Comparison of ENCODE assay signal across 1 mouse cellular context in the genomic region with DNA sequence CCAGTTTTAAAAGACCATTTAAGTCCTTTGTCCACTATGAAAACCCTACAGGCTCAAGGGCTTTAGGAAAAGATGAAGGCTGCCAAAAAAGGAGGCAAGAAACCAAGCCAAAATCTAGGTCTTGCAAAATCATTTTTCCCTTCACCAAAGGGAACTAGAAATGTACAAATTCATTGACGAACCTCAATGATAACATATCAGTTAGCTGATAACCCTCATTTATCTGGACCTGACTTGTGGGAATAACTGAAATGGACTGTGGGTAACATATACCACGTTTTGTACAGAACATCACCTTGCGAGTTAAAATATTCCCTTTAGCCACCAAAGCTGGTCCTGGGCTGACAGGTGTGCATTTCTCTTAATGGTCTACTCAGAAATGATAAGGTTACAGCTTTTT.
A peak's percentile ranks its signal among the peaks of the same experiment; 100 is the strongest.
TF ChIP-seq lines count a peak whose summit lies in the region.

No protein-coding gene starts in this region.

TF ChIP-seq in MEL, 35 proteins besides CTCF, POLR2A, EP300 and RAD21:
- TF ChIP-seq TCF12 (IDR thresholded peaks at IDR 0.05; ENCODE audit: low read depth, low read length) (no peak), BHLHE40 (IDR thresholded peaks at IDR 0.05; ENCODE audit: borderline replicate concordance, low read depth, low read length) (no peak), USF2 (IDR thresholded peaks at IDR 0.05; ENCODE audit: borderline replicate concordance in 1 of 2, insufficient read depth in 1 of 2, low read depth in 1 of 2, low read length in 2 of 2) (no peak), MAZ (IDR thresholded peaks at IDR 0.05; ENCODE audit: low read depth, low read length) (no peak), UBTF (IDR thresholded peaks at IDR 0.05; ENCODE audit: borderline replicate concordance, insufficient read depth, low read depth, low read length) (no peak), GATA1 (IDR thresholded peaks at IDR 0.05; ENCODE audit: low read depth, low read length) (peak; percentile 81), ETS1 (IDR thresholded peaks at IDR 0.05; ENCODE audit: low read depth, low read length) (0 out of 2 replicates have a peak, but pooled peaks have one; percentile 6), RCOR1 (IDR thresholded peaks at IDR 0.05; ENCODE audit: low read depth, low read length) (peak; percentile 70), ZC3H11A (IDR thresholded peaks at IDR 0.05; ENCODE audit: low read depth, low read length) (no peak), SIN3A (IDR thresholded peaks at IDR 0.05; ENCODE audit: low read length) (peak; percentile 20; the same call in 1 of the 2 replicates)
